Mouse (Mus musculus): Measurements from ENCODE around the gene Dpf1. TPM values are rescaled to one million over a fixed set of nuclear protein-coding genes. Genes with fewer than 3 reads are reported as not detected.

The Dpf1 gene
- total RNA-seq, 2 experiments from 2014 or later, result 2.7 to 4.5 TPM

GRCm38 (mm10) chr7:29287481-29287880 is 16.3 kb upstream of the Dpf1 start:
- no peak for DNase-seq
- intact Hi-C loops (cut with DNase I; ENCODE audit: low total_unique reads), result no loop called here

GRCm38 (mm10) chr7:29288079-29288478 is 15.7 kb upstream of the Dpf1 start:
- DNase-seq, result no peak
- intact Hi-C loops (cut with DNase I; ENCODE audit: low total_unique reads), result no loop called here

GRCm38 (mm10) chr7:29288942-29289638 is 14.7 kb upstream of the Dpf1 start, which contains the start of gene Ppp1r14a:
Ppp1r14a (plus strand) TSS chr7:29289308.
- peak; percentile 85 for DNase-seq
- intact Hi-C loops (cut with DNase I; ENCODE audit: low total_unique reads), result no loop called here

DNA sequence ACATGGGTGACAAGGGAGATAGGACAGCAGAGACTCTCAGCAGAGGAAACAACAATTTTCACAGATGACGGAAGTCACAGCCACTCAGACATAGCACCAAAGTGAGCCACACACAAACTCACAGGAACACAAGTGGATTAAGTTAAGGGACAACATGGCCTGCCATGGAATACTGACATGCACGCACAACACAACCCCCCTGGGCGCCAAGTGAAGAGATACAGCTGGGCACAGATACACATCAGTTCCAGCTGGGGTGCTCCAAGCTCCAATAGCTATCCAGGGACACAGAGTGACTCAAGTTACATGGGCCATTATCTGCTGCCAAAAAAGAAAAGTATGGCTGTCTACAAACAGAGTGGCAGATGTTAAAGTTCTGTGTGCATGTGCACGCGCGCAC is 13.9 kb upstream of the Dpf1 start:
- DNase-seq, result no peak
- intact Hi-C loops (cut with DNase I; ENCODE audit: low total_unique reads), result no loop called here

DNA sequence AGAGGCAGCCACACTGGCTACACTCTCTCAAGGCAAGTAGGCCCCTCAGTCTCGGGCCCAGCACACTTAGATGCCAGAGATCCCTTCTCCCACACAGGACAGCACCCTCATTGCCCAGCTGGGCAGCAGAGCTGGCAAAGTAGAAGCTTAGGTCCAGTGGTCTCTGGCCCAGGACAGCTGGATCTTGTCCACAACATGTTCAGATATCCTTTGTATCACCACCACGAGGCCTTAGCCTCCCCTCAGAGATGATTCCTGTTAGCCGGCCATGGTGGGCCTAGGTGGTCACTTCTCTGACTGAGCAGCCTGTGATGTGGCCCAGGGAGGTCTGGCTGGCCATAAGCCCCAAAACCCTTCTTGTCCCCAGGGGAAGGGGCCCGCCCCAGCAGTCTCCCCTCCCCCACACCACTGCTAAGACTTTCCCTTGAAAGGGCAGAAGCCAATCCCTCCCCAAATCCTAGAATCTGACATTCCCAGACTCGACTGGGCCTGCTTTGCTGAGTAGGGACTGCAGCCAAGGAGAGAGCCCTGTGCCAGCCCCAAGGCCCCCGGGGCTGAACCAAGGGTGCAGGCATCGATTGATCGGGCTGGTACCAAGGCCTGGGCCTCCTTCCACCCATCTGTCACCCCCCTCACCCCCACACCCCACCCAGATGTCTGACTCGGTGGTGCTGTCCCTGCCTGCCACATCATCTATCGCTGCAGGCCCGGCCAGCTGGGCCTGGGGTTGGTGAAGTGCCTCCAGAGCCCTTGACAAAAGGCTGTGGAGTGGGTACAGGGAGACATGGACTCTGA is 12.9 kb upstream of the Dpf1 start:
- intact Hi-C loops (cut with DNase I; ENCODE audit: low total_unique reads), result no loop called here
- no peak for DNase-seq

GRCm38 (mm10) chr7:29291616-29292457 is 11.9 kb upstream of the Dpf1 start:
- DNase-seq, result no peak
- intact Hi-C loops (cut with DNase I; ENCODE audit: low total_unique reads), result no loop called here

DNA sequence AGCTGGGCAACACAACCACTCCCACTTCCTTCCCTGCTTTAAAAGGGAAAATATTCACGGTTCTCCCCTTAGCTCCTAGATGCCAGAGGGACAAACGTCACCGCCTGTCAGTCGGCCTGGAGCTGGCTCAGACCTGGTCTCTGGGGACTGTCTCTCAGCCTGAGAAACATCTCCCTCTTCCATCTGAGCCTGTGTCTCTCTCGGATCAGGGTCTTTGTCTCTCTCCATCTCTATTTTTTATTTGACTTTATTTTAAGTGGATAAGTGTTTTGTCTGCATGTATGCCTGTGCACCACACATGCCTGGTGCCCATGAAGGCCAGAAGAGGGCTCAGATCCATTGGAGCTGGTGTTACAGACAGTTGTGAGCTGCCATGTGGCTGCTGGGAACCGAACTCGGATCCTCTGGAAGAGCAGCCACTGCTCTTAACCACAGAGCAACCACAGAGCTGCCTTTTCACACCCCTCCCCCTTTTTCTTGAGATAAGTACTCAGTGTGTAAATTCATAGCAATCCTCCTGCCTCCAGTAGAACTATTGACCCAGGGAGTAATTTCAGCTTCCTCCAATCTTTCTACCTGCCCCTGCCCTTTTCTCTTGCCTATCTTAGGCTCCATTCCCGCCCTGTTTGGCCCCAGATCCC is 11.2 kb upstream of the Dpf1 start:
- peak; percentile 33 for DNase-seq
- intact Hi-C loops (cut with DNase I; ENCODE audit: low total_unique reads), result no loop called here

DNA sequence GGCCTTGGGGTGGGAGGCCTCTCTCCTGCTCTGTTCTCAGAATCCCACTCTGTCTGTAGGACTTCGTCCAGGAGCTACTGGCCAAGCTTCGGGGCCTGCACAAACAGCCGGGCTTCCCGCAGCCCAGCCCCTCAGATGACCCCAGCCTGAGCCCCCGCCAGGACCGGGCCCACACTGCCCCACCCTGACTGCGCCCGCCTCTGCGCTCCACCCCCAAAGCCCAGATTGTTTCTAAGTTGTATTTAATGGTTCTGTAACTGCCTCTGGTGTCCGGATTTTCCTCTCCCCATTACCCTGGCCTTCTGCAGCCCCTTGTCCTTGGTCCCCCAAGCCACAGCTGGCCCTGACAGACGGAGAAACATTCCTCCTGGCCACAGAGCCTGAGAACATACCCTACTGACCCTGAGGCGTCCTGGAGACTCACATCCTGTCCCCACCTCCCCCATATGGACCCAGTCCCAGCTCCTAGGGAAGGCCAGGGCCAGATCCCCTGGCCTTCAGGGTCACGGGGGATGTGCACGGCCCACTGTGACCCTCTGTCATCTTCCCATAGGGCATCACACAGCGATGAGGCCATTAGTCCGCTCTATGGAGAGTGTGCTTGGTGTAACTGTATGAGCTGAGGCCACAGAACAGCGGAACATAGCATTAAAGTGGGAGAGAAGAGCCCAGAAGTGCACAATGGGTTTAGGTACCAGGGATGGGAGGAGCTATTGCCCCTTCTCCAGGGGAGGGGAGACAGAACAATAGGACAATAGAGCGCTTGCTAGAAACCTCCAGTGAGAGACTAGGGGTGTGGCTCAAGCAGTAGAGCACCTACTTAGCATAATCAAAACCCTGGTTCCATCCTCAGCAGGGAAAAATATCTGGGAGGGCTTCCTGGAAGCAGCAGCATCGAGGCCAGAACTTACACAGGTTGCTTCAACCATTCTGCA is 10.4 kb upstream of the Dpf1 start:
- DNase-seq, result peak; percentile 76
- intact Hi-C loops (cut with DNase I; ENCODE audit: low total_unique reads), result loop anchor here (2.0 kb wide), 1 partner anchor 47 kb away; no protein-coding TSS in a partner anchor

- intact Hi-C loops (cut with DNase I; ENCODE audit: low total_unique reads), result loop anchor here (2.0 kb wide), 1 partner anchor 47 kb away; no protein-coding TSS in a partner anchor
- no peak for DNase-seq
These were observed 9.5 kb upstream of the Dpf1 start for GRCm38 (mm10) chr7:29294111-29294761.

DNA sequence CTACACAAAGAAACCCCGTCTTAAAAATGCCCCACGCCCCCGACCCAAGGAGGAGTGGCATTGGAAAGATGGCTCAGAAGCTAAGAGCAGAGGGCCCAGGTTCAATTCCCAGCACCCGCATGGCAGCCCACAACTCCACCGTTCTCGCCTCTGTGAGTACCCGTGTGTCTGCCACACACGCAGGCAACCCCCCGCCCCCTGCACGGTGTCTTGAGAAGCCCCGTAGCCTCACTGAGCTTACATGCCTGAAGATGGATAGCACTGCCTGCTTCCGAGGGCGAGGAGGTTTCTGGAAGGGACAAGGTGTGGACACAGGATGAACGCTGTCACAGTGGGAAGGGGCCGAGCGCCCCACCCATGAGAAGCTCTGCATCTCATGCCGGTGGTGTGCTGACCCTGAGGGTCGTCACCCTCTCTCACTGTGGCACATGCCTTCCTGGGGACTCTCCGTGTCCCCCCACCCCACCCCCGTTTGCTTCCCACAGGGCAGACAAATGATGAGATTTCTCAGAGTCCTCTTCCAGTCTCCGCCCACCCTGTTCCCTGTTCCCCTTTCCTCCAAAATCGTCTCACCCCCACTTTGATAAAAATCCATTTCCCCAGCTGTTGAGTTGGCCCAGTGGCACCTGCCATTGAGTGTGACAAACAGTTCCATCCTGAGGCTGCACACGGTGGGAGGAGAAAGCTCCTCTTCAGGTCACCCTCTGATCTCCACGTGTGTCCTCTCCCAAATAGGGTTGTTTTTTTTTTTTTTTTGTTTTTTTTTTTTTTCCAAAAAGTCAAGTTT is 7.7 kb upstream of the Dpf1 start:
- intact Hi-C loops (cut with DNase I; ENCODE audit: low total_unique reads), result loop anchor here (2.0 to 5.0 kb wide), 2 partner anchors 49 to 164 kb away; partner anchors contain the start of gene Rasgrp4
- DNase-seq, result no peak

- DNase-seq, result peak; percentile 63
These were observed 6.8 kb upstream of the Dpf1 start for GRCm38 (mm10) chr7:29296998-29297397.

DNA sequence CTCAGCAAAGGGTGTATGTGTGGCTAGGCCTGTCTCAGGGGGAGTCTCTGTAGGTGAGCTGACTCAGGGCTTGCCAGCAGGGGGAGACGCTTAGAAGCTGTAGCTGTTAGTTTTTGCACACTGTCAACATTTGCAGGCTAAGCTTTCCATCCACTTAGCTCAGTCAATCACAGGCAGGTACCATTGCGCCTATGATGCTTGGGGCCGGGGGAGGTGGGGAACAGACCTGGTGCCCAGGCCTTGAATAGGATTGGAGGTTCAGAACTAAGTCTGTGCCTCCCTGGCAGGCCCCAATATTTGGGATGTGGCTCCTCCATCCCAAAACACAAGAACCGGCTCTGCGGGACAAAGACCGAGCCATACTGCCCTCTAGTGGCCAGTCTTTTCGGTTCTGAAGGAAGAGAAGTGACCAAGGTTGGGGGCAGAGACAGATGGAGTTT is 2.6 kb upstream of the Dpf1 start:
- DNase-seq, result peak; percentile 67

More at GRCm38 (mm10) chr7:29296998-29297397, 6.8 kb upstream of the Dpf1 start:
- intact Hi-C loops (cut with DNase I; ENCODE audit: low total_unique reads), result loop anchor here (5.0 kb wide), 1 partner anchor 165 kb away; the partner anchor contains the start of gene Rasgrp4

DNA sequence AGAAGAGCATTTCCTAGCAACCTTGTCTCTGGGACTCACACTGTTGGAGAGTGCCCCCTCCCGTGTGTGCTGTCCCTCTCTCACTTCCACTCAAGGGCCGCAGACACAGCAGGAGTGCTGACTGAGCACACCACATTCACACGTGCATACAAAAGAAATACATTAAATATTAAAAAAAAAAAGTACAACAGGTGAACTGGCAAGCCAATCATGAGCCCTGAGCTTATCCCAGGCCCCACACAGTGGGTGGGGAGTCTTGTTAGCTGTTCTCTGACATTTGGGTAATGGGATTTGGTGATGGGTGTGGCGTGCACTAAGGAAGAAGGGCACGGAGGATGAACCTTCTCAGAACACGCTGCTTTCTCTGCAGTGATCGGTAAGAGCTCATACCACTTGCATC is 1.1 kb upstream of the Dpf1 start:
- intact Hi-C loops (cut with DNase I; ENCODE audit: low total_unique reads), result no loop called here
- no peak for DNase-seq

More for the DNA sequence above, 2.6 kb upstream of the Dpf1 start:
- intact Hi-C loops (cut with DNase I; ENCODE audit: low total_unique reads), result no loop called here

DNA sequence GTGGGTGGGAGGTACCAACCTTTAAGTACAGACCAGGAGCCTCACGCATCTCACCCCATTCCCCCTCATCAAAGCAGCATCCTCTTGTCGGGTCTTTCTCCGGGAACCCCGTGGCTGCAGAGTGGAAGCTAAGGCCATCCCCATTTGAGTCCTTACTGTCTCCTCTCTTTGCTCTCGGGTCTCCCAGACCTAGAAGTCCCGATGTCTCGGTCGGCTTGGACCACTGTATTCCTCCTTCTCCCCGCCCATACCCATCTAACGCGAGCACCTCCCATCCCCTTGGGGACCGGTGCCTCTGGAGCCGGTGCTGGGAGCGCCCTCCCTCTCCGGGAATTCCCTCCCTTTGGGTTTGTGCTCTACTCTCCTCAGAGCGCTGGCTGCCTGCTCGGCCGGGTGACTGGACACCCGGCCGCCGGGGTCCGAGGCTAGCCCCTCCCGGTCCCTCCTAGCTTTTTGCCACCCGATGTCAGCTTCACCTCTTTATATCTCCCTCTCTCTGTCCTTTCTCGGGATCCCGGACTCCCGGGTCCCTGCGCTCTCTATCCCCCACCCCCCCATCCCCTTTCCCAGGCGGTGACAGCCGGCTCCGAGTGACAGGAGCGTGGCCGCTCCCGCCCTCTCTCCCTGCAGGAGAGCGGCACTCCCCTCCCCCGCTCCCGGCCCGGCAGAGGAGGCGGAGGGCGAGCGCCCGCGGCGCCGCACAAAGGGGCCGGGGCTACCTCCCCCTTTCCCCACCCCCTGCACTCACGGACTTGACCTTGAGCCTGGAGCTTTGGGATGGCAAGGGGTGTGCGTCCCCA is 912 bp downstream of the Dpf1 start:
- no peak for DNase-seq
- intact Hi-C loops (cut with DNase I; ENCODE audit: low total_unique reads), result no loop called here

- intact Hi-C loops (cut with DNase I; ENCODE audit: low total_unique reads), result no loop called here
- DNase-seq, result no peak
These were observed 1.7 kb downstream of the Dpf1 start for GRCm38 (mm10) chr7:29305263-29305988.

All from gastrocnemius, postnatal 14 days (tissue).